Mouse (Mus musculus): ENCODE measurements around the gene Ap2a2.
A peak's percentile ranks its signal among the peaks of the same experiment; 100 is the strongest.

Ap2a2 gene

DNA sequence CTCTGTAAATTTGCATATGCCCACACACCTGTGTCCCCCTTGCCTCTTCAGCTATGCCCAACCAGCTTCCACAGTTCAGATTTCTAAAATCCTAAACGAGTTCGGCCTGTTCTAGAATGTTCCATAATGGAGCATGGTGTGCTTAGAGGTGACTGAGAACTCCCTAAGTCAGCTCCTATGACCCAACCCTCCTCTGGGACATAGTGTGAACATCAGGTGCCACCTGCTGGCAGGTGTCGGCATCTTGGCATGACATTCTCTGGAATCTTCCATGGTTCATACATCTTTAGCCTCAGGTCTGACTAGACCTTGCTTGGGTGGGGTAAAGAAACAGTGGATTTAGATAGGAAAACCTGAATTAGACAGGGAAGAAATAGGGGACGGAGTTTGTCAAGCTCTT lies 109.0 kb downstream of the Ap2a2 start:
- peak; percentile 63 for DNase-seq

DNA sequence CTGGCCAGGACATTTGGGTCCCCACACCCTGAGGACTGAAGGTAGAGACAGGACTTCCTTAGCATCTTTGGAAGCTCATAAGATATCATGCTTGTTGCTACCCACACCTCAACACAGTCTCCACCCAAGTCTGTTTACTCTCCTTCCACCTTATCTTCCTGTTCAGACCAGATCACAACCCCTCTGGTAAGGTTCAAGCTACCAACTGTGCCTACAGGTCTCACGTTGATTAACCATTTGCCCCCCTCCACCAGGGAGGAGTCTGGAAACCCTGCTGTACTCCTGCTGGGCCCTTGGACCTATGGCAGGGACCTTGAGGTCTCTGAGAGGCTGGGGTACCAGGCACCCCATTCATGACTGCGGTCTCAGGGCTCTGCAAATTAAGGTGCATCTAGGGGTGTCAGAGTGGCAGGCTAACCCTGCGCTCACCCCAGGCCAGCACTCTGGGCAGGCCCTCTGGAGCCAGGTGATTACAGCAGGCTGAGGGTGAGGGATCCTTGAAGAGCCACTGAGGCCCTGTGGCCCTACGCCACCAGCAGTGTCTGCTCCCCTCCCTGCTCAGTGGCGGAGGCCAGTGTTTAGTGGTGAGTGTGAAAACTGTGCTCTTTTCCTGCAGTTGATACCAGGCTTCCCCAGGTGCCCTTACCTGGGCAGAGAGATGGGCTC lies 109.8 kb downstream of the Ap2a2 start:
- DNase-seq: no peak

DNA sequence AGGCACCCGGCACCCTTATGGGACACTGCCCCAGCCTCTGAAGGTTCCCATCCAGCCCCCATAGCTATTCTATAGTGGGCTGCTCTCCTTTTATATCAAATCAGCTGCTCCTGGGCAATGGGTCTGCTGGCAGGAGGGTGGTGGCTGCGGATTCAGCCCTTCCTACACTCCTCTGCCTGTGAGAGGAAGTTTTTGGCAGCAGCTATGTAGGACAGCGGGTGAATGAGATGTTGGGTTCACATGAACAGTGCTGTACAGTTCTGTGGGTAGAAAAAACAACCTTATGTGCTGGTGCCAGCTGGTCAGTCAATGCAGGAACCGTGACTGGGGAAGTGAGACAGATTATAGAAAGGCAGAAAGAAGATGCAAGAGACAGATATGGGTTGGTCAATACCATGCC lies 116.9 kb downstream of the Ap2a2 start:
- peak; percentile 1 for DNase-seq
